Mouse (Mus musculus) lung, postnatal 14 days (tissue): ENCODE results near the gene Gm13290.
A peak's percentile ranks its signal among the peaks of the same experiment; 100 is the strongest.
"Not testable (repeated sequence)": the region's sequence is repeated elsewhere in the genome, so short reads cannot be mapped to it uniquely, and the experiment has no call there.

Source experiments
- DNase-seq: peaks from one replicate; pipeline ENCODE4 v3.0.0; 2021

Gene Gm13290

DNA sequence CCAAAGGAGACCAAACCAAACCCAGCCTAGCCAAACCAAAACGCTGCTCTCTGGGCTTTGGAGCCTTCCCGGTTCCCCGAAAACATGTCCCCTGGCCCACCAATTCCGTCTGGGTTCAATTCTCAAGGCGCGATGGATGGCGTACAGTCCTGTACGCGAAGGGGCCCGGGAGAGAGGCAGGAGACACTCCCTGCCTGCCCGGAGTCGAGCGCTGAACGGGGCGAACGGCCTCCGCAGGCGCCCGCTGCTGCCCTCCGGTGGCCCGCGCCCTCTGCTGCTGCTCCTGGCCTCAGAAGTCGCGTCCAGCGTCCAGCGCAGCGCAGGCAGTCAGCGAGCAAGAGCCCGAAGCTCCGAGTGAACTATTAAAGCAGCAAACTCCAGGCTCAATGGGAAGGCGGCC, 8.7 kb downstream of the Gm13290 start:
- not testable (repeated sequence) for DNase-seq

GRCm38 (mm10) chr4:88785409-88785808, 11.8 kb downstream of the Gm13290 start, which contains the start of gene Gm13276:
Gm13276 (plus strand) TSS chr4:88785709.
- not testable (repeated sequence) for DNase-seq

- peak; percentile 67 for DNase-seq
Measured at GRCm38 (mm10) chr4:88788402-88788801, 14.8 kb downstream of the Gm13290 start, which contains the start of gene Gm13277. Gm13277 (plus strand) TSS chr4:88788632.

- not testable (repeated sequence) for DNase-seq
Measured at GRCm38 (mm10) chr4:88791250-88791649, 17.6 kb downstream of the Gm13290 start, which contains the start of gene Gm13278. Gm13278 (plus strand) TSS chr4:88791550.

- DNase-seq, result peak; percentile 42
Measured at GRCm38 (mm10) chr4:88793936-88794675, 20.5 kb downstream of the Gm13290 start, which contains the start of gene Gm13275. Gm13275 (plus strand) TSS chr4:88794487.

DNA sequence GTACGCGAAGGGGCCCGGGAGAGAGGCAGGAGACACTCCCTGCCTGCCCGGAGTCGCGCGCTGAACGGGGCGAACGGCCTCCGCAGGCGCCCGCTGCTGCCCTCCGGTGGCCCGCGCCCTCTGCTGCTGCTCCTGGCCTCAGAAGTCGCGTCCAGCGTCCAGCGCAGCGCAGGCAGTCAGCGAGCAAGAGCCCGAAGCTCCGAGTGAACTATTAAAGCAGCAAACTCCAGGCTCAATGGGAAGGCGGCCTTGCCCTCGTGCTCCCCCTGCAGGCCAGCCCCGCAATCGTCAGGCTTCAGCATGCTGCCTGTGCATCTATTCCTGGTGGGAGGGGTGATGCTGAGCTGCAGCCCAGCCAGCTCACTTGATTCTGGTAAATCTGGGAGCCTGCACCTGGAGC, 23.5 kb downstream of the Gm13290 start, which contains the start of gene Gm13279:
Gene Gm13279 (plus strand): TSS at position 301 of the 400 bp plus-strand sequence.
- not testable (repeated sequence) for DNase-seq

DNA sequence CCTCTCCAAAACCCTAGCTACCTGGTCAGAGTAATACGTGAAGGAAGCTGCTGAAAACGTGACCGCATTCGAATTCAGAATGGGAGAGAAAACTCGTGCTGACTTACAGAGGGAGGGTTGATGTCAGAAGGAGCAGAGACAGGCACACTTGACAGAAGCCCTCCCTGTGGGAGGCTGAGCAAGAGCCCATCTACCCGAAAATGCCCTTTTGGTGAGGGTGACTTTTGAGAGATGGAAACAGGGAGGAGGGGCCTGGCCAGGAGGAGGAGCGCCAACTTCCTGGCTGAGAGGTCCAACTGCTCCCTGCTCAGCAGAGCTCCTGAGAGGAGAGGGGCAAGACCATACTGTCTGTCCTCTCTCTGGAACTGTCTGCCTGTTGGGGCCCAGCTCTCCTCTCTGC, 25.7 kb downstream of the Gm13290 start, which contains the start of gene Gm13285:
Gene Gm13285 (plus strand): TSS at position 301 of the 400 bp plus-strand sequence.
- DNase-seq, result not testable (repeated sequence)

GRCm38 (mm10) chr4:88802954-88803353, 29.3 kb downstream of the Gm13290 start, which contains the start of gene Gm13287:
Gm13287 (plus strand) TSS chr4:88803254.
- not testable (repeated sequence) for DNase-seq

DNA sequence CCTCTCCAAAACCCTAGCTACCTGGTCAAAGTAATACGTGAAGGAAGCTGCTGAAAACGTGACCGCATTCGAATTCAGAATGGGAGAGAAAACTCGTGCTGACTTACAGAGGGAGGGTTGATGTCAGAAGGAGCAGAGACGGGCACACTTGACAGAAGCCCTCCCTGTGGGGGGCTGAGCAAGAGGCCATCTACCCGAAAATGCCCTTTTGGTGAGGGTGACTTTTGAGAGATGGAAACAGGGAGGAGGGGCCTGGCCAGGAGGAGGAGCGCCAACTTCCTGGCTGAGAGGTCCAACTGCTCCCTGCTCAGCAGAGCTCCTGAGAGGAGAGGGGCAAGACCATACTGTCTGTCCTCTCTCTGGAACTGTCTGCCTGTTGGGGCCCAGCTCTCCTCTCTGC, 31.6 kb downstream of the Gm13290 start, which contains the start of gene Gm13288:
Gene Gm13288 (plus strand): TSS at position 301 of the 400 bp plus-strand sequence.
- not testable (repeated sequence) for DNase-seq

GRCm38 (mm10) chr4:88805761-88806160, 32.1 kb downstream of the Gm13290 start:
- DNase-seq, result peak; percentile 34

DNA sequence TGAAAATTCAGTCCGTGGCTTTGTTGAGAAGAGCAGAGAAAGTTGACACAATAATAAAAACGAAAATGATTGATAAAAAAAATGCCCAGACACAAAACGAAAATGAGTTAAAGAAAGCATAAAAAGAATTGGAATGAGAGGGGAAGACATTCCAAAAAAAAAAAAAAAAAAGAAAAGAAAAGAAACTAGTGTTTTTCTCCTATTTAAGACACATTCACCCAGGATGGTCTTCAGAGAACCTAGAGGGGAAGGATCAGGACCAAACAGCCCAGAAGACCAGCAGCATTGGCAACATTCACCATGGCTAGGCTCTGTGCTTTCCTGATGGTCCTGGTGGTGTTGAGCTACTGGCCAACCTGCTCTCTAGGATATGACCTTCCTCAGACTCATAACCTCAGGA, 42.3 kb downstream of the Gm13290 start, which contains the start of gene Ifna7:
Gene Ifna7 (plus strand): TSS at position 301 of the 400 bp plus-strand sequence.
- no peak for DNase-seq

- no peak for DNase-seq
Measured at GRCm38 (mm10) chr4:88819659-88820058, 46.0 kb downstream of the Gm13290 start, which contains the start of gene Ifna11. Ifna11 (plus strand) TSS chr4:88819959.

- DNase-seq, result no peak
Measured at GRCm38 (mm10) chr4:88822995-88823394, 49.4 kb downstream of the Gm13290 start.
